Mouse (Mus musculus) bone marrow, adult 2 months (tissue): Measurements from ENCODE around the gene Sv2c.

Experiments used
- CTCF ChIP-seq: fragments of 200-500 bp; IDR thresholded peaks from 2 replicates; pipeline ENCODE4 v1.5.1; 2011; ENCODE audit warnings: low read length, control low read depth; ENCODE audit not compliant: control insufficient read depth, insufficient read depth
- POLR2A ChIP-seq: fragments of 200-500 bp; IDR thresholded peaks from 2 replicates; pipeline ENCODE4 v1.6.1; 2011; ENCODE audit warnings: low read depth, mild to moderate bottlenecking, control low read depth, low read length, borderline replicate concordance; ENCODE audit not compliant: control insufficient read depth

DNA sequence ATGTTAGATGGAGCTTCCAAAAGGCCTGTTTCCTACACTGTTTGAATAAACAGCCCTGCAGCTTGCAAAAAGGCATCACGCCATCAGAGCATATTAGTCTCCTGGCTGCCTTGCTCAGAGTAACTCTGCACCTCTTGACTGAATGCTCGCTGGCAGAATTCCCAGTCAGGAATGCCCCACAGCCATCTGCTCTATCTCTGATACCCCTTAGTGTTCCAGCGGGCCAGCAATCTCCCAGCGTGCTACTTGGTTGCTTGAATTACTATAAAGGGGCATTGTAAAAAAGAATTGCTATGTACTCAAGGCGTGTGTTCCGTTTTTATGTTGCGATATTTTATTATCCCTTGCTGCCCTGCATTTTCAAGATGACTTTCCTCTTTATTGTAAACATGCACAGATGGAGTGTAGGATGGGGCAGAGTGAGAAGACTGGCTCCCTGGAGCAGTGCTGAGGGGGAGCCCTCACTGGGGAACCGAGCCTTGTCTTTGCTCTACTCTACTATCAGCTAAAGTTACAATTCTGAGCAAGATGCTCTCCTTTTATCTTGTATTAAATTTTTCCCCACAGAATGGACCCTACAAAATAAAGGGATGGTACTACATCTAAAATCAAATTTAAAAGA lies 43.3 kb upstream of the Sv2c start:
- TF ChIP-seq POLR2A: no peak
- TF ChIP-seq CTCF: no peak
